Comparison of ENCODE assay signal across 7 mouse cellular contexts in the genomic region with DNA sequence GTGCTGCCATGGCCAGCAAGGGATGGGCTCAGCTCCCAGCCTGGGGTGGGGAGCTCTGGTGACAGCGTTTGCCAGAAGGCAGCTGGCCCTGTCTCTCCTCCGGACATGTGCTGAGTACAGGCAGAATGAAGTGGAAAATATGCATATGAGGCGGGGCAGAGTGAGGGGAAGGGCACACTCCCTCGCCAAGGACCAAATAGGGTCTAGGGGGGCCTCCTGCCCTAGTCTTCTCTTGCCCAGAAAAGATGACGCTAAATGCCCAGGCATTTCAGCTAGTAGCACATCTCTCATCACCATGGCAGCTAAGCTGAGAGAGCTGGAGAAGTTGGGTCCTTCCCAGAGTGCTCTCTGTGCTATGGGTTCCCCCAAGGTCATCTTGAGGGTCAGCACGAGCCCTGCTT. TPM values are rescaled to one million over a fixed set of nuclear protein-coding genes. Genes with fewer than 3 reads are reported as not detected.
A peak's percentile ranks its signal among the peaks of the same experiment; 100 is the strongest.
DNase-seq lines count a peak whose midpoint lies in the region; ATAC-seq lines count a peak whose summit lies in the region.

No protein-coding gene starts in this region.

- H3K27ac ChIP-seq in heart, embryonic 15.5 days, result peak overlapping the region; percentile 91
- no peak overlapping the region for H3K27ac ChIP-seq in midbrain, embryonic 15.5 days

- no peaks in the 10 kb centered on the region for H3K27me3 ChIP-seq in heart, embryonic 15.5 days
- no peaks in the 10 kb centered on the region for H3K27me3 ChIP-seq in midbrain, embryonic 15.5 days (replicated peaks)

- H3K36me3 ChIP-seq in heart, embryonic 15.5 days, result no peaks in the 10 kb centered on the region
- H3K36me3 ChIP-seq in midbrain, embryonic 15.5 days (replicated peaks), result no peaks in the 10 kb centered on the region

- no peak overlapping the region for H3K4me2 ChIP-seq in heart, embryonic 15.5 days
- no peak overlapping the region for H3K4me2 ChIP-seq in midbrain, embryonic 15.5 days

- 15% methylated on average over 6 of the region's 6 CpGs for WGBS in heart, embryonic 15.5 days
- WGBS in midbrain, embryonic 15.5 days, result 30% methylated on average over 6 of the region's 6 CpGs

- peak; percentile 86 for ATAC-seq in heart, embryonic 15.5 days (replicated peaks; ENCODE audit: insufficient number of reproducible peaks, insufficient read depth, low FRiP score, low read depth)
- peak; percentile 75 for ATAC-seq in midbrain, embryonic 15.5 days (replicated peaks)
- ATAC-seq in megakaryocyte progenitor cell, adult 5-6 weeks (replicated peaks; ENCODE audit: poor library complexity), result no peak

- H3K4me1 ChIP-seq in heart, embryonic 15.5 days (replicated peaks), result peaks cover 43% of the 10 kb centered on the region
- peaks cover 11% of the 10 kb centered on the region; the same call in 1 of the 2 replicates for H3K4me1 ChIP-seq in midbrain, embryonic 15.5 days

- H3K4me3 ChIP-seq in heart, embryonic 15.5 days, result no peak overlapping the region
- H3K4me3 ChIP-seq in midbrain, embryonic 15.5 days, result no peak overlapping the region

- peak; percentile 35 for DNase-seq in urinary bladder, postnatal 25 days (ENCODE audit: low spot score)
- DNase-seq in urinary bladder, postnatal 10 days (ENCODE audit: low spot score), result no peak
- DNase-seq in cerebellum, postnatal 36 days, result peak; percentile 69 to 73
- DNase-seq in kidney, postnatal 4 days, result peak; percentile 57 to 70

- H3K9me3 ChIP-seq in heart, embryonic 15.5 days (replicated peaks), result no peaks in the 10 kb centered on the region
- H3K9me3 ChIP-seq in midbrain, embryonic 15.5 days, result no peaks in the 10 kb centered on the region

- H3K9ac ChIP-seq in heart, embryonic 15.5 days, result no peak overlapping the region
- H3K9ac ChIP-seq in midbrain, embryonic 15.5 days, result no peak overlapping the region

RNA-seq across cellular contexts. Expression of a gene that starts 44.1 kb away (rescaled TPM):
- 103 and 106 TPM in 2 replicates for polyA plus RNA-seq in heart, embryonic 15.5 days (2015; fragmentation: Nextera tagmentation; extraction: Ambion mirVana)
- polyA plus RNA-seq in midbrain, embryonic 15.5 days (2015; fragmentation: Nextera tagmentation; extraction: Ambion mirVana), result 5.3 and 6.6 TPM in 2 replicates
- 9.3 and 11.9 TPM in 2 replicates for total RNA-seq in megakaryocyte progenitor cell, adult 5-6 weeks (2015)
- total RNA-seq in megakaryocyte progenitor cell, adult 5-6 weeks (2017), result 14.2 and 27.8 TPM in 2 replicates

RNA-seq across cellular contexts. Expression of a gene that starts 52.9 kb away (rescaled TPM):
- polyA plus RNA-seq in heart, embryonic 15.5 days (2015; fragmentation: Nextera tagmentation; extraction: Ambion mirVana), result 11.5 and 13.3 TPM in 2 replicates
- 54.4 and 57.0 TPM in 2 replicates for polyA plus RNA-seq in midbrain, embryonic 15.5 days (2015; fragmentation: Nextera tagmentation; extraction: Ambion mirVana)
- not detected in 2 replicates for total RNA-seq in megakaryocyte progenitor cell, adult 5-6 weeks (2015)
- total RNA-seq in megakaryocyte progenitor cell, adult 5-6 weeks (2017), result not detected in 2 replicates

RNA-seq across cellular contexts. Expression of a gene that starts 53.3 kb away (rescaled TPM):
- polyA plus RNA-seq in heart, embryonic 15.5 days (2015; fragmentation: Nextera tagmentation; extraction: Ambion mirVana), result 1.9 and 4.6 TPM in 2 replicates
- polyA plus RNA-seq in midbrain, embryonic 15.5 days (2015; fragmentation: Nextera tagmentation; extraction: Ambion mirVana), result 0.41 TPM in 1 of 2 replicates, not detected in the other
- total RNA-seq in megakaryocyte progenitor cell, adult 5-6 weeks (2015), result 74.0 and 84.4 TPM in 2 replicates
- 34.5 and 39.9 TPM in 2 replicates for total RNA-seq in megakaryocyte progenitor cell, adult 5-6 weeks (2017)

Comparison
In these comparisons a context has a peak if more than half of its experiments do, and no peak if none do; other contexts are left out.
1. RNA of a gene that starts 44.1 kb away (polyA plus RNA-seq): 103 to 106 TPM in heart, embryonic 15.5 days; 5.3 to 6.6 TPM in midbrain, embryonic 15.5 days; every median in the first group is over 10 times any median in the second.